Mouse (Mus musculus): ENCODE data around the gene Tmem246.
"Not testable (repeated sequence)": the region's sequence is repeated elsewhere in the genome, so short reads cannot be mapped to it uniquely, and the experiment has no call there.

Tmem246 gene

DNA sequence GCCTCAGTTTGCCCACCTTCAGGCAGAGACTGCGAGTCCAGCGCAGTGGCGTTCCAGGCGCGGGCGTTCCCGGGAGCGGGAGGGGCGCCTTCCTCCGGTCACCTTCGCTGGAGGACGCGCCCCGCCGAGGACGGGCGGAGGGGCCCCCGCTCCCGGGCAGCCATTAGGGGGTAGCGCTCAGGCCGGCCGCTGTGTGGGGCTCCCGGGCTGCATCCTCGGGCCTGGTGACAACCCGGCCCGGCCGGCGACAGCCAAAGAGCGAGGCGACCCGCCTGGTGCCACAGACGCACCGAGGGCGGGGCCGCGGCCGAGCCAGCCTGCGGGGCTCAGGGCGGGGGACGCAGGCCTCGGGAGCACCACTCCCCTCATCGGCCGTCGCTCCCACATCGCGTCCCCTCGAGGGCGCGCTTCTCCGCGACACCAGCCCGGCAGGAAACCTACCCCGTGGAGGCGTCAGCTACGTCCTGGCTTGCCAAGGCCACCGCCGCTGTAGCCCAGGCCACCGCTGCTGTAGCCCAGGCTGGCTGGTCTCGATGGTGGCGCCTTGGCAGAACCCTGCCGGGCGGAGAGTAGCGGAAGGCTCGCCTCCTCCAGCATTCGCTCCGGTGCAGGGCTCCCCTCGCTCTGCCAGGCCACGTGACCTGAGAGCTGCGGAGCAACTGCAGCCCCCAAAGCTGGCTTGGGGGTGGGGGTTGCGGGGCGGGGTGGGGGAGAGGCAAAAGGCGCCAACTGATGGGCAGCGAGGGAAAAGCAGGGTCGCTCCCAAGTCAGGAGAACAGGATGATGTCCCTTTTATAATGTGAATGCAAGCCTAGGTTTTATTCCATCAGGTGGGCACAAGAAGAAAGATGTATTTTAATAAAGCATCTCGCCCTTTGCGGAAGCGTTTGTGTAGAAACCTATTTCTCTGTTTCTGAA is at the start of gene Tmem246:
Tmem246 (minus strand) TSS at position 694 of the 918 bp plus-strand sequence.
- peak; percentile 59 for DNase-seq (ENCODE audit: low spot score)

DNA sequence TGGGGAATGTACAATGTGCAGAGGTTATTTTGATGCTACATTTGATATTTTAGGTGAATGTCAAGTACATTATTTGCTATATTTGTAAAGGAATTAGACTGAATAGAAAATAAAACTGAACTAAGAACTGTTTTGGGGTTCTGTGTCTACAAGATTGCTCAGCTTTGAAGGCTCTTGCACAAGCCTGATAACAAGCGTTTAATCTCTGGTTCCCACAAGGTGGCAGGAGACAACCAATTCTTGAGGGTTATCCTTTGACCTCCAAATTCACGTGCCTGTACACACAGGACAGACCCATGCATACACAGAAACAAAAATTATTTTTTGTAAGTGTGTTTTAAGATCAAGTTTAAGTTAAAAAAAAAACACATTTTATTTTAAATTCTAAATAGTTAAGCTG is 42.2 kb upstream of the Tmem246 start:
- DNase-seq (ENCODE audit: low spot score), result no peak

DNA sequence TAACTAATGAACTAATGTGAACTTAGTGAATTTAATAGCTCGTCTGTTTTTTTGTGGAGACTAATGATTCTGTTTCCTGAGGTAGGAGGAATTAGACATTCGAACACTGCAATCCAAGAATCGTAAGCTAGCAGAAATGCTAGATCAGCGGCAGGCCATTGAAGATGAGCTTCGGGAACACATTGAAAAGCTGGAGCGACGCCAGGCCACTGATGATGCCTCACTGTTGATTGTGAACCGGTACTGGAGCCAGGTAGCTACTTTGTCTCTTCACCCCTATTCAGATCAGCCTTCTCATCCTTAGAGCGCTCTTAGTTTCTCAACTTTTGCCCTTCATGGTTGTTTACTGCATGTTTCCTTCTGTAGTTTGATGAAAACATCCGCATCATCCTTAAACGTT is 40.1 kb upstream of the Tmem246 start:
- no peak for DNase-seq (ENCODE audit: low spot score)

DNA sequence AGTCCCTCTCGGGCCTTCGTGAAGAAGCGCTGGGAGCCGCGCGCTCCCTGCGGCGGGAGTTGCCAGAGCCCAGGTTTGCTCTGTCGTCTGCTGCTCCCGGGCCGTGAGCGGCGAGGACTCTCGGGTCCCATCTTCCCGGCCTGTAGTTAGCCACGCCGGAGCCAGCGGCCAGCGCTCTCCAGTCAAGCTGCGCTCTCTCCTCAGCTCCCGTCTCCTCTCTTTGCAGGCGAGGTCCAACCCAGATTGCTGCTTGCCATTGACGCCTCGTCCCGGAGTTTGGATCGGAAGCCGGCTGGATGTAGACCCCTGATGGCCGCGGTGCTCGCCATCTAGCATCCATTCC is 34.4 kb upstream of the Tmem246 start:
- DNase-seq (ENCODE audit: low spot score), result no peak

DNA sequence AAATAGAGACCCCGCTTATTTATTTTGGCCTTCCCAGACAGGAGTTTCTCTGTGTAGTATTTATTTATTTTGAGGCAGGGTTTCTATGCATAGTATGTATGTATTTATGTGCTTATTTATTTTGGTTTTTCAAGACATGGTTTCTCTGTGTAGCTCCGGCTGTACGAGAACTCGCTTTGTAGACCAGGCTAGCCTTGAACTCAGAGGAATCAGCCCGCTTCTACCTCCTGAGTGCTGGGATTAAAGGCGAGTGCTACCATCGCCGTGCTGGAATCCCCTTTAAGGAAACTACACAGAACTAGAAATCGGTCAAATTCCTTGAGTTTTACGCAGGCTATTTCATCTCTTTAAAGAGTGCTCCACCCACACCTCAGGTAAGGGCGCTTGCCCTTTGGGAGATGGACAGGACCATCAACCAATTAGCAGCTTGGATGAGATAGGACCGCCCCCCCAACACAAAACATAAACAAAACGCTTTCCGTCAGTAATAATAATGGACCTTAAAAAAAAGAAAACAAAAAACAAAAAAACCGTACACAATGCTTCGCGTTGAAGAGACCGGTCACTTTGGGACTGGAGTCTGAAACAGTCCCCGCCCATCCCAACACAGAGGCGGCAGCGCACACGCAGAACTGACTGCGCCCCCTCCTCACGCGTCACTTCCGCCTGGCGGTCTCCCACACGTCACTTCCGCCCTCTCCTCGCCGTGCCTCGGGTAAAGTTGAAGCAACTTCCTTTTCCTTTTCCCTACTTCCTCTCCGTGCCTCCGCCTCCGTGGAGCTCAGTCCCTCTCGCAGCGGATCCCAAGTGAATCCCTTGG is 33.9 kb upstream of the Tmem246 start, which contains the start of gene Rnf20:
Rnf20 (plus strand) TSS at position 688 of the 820 bp plus-strand sequence.
- peak; percentile 93 for DNase-seq (ENCODE audit: low spot score)

DNA sequence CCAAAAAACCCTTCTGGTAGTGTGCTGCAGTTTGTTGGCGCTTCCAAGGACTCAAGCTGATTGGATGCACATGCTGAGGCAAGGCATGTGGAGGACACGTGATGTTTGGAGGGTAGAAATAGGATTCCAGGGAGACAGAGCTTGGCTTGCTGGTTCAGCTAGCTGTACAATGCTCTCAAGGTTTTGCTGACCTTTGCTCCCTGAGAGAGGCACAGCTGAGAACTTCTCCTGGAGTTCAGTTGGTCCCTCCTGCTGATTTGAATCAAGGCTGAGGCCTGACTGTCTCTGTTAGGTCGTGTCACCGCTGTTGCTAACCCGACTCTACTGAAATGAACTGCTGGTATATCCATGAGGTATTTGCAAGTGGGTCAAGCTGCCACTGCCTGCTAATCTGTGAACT is 31.3 kb upstream of the Tmem246 start:
- DNase-seq (ENCODE audit: low spot score), result no peak

DNA sequence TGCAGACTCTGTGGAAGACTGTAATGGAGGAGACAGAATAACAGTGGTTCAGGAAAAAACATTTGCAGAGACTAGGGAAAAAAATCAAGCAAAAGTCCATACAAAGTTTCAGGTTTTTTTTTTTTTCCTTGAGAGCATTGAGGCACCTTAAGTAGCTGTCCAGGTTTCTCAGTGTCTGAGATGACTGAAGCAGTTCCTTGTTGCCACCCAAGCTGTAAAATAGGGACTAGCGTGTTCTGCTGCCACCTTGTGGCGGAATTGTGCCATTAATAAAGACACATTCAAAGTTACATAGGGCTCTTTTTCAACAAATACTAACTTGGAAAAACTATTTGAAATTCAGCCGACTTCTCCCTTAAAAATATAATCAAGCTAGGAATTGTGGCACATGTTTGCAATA is 29.3 kb upstream of the Tmem246 start:
- DNase-seq (ENCODE audit: low spot score), result peak; percentile 58

DNA sequence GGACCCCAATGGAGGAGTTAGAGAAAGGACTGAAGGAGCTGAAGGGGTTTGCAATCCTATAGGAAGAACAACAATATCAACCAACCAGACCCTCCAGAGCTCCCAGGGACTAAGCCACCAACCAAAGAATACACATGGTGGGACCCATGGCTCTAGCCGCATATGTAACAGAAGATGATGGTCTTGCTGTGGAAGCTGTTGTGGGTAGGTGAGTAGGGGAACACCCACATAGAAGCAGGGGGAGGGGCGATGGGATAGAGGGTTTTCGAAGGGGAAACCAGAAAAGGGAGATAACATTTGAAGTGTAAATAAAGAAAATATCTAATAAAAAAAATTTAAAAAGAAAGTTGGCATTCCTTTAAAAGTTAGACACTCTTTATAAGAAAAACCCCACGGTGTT is 27.3 kb upstream of the Tmem246 start:
- not testable (repeated sequence) for DNase-seq (ENCODE audit: low spot score)

DNA sequence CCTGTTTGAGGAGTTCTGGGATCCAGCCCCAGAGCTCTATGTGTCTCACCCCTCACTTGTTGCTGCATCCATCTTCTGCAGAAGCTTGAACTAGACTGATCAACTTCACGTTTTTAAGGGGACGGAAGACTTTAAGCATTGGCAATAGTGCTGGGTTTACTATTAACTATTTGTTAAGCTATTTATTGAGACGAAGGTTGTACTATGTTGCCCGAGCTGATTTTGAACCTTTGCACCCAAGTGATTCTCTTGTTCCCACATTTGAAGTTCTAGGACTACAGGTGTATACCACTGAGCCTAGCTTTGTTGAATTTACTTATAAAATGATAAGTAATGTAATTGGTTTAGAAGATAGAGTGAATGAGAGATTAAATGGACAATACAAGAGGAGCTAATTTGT is 26.2 kb upstream of the Tmem246 start:
- no peak for DNase-seq (ENCODE audit: low spot score)

DNA sequence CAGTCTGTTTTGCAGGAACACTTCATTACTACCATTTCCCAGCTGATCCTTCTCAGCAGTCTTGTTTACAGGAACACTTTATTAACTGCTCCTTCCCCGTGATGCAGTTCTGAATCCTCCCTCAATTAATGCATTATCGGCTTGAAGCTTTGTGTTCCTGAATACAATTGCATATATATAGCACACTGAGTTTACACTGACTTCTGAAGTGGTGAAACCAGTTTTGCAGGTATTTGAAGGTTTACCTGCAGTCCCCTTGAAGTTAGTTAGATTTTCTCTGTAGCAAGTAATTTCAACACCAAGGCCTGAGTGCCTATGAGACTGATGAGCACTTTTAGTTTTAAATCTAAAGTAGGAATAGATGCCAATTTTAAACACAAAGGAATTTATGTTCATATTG is 24.6 kb upstream of the Tmem246 start:
- DNase-seq (ENCODE audit: low spot score), result no peak

DNA sequence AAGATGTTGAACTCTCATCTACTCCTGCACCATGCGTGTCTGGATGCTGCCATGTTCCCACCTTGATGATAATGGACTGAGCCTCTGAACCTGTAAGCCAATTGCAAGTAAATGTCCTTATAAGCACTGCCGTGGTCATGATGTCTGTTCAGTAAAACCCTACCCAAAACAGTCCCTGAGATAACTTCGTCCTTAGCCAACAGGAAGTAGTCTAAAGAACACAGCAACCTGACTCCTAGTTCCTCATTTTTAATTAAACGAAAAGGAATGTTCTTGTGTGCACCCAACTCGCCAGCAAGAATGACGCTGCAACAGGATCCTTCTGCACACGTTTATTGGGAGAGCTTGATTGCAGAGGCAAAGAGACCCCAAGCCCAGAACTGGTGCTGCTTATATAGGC is 22.2 kb upstream of the Tmem246 start:
- not testable (repeated sequence) for DNase-seq (ENCODE audit: low spot score)

DNA sequence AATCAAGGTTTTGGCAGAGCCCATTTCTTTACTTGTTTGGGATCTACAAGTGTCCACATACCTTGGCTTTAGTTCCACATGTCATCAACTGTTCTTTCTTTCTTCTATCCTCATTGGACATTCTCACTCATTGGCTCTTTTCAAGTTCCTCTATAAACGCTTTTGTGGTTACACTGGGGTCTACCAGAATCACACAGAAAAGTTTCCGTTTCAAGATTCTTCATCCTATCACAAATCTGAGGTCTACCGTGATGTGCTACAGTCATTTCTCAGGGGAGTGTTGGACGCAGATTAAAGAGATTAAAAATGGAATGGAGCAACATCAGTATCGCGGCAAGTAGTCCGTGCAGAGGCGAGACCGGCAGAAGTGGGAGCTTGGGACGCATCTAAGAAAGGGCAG is 19.2 kb upstream of the Tmem246 start:
- DNase-seq (ENCODE audit: low spot score), result no peak

DNA sequence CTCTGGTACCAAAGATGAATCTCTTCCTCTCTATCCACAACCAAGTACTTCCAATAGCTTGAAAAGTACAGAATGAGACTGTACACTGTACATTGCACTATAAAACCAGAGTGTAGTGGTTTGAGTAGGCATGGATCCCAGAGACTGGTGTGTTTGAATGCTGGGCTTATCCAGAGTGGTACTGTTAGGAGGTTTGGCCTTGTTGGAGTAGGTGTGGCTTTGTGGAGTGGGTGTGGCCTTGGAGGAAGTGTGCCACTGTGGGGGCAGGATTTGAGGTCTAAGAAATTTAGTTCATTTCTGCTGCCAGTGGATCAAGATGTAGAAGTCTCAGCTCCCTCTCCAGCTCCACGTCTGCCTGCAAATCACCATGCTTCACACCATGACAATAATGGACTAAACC is 7.8 kb upstream of the Tmem246 start:
- DNase-seq (ENCODE audit: low spot score), result no peak

DNA sequence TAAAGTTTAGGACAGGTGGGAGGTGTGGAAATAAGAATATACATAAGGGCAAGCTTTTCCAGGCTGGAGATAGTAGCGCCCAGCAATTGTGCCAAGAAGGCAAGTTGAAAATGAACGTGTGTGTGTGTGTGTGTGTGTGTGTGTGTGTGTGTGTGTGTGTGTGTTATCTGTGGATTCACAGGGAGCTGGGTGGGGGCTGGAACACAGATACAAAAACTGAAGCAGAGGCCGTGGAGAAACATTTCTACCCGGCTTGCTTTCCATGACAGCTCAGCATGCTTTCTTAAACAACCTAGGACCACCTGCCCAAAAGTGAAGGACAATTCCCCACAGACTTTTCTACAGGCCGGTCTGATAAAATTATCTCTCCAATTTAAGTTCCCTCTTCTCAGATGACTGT is 6.9 kb upstream of the Tmem246 start:
- no peak for DNase-seq (ENCODE audit: low spot score)

DNA sequence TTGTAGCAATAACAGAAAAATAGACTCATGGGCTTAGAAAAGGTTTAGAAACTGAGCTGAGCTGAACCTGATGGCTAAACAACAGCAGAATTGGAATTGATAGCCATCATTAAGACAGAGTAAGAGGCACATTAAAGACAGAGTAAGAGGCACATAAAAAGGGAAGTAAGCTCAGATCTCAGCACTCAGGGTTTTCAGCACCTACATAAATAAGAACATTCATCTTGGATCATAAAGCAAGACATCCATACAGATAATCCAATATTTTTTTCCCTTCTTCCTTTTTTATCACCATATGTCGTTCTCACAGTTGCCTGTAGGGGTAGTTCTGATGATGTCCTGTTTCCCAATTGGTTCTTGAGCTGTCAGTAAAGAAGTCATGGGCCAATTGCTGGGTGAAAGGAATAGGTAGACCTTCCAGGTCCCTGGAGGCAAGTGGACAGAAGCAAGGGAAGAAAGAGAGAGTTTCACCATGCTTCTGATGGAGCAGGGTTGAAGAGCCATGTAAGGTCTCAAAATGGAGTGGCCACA is 6.4 kb upstream of the Tmem246 start:
- DNase-seq (ENCODE audit: low spot score), result no peak

DNA sequence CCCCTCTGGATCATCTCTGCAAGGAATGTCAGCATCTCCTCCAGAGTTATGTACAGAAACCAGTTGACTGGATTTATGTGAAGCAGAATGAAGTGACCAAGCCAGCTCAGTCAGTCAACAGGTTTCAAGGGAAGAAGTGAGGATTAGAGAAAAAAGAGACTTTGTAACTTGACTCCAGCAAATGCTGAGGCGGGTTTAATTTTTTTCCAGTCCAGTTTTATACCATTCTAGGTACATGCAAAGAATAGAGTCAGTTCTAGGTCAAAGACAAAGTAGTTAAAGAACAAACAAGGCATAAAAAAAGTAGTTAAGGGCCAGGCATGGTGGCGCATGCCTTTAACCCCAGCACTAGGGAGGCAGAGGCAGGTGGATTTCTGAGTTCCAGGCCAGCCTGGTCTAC is 5.5 kb upstream of the Tmem246 start:
- no peak for DNase-seq (ENCODE audit: low spot score)

DNA sequence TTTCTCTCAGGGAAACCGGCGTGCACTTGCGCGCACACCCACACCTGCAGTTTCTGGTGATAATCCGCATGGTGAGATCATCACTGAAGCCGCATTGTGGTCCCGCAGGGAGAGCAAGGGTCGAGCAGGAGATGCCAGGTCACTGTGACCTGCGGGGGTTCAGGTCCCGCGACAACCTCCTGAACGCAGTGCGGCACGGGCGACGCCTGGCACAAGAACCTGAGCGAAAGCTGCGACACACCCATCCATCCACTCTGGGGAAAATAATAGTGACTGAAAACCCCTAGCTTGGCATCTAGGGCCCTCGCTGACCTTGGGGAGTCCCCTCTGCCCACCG is 862 bp downstream of the Tmem246 start:
- DNase-seq (ENCODE audit: low spot score), result no peak

DNA sequence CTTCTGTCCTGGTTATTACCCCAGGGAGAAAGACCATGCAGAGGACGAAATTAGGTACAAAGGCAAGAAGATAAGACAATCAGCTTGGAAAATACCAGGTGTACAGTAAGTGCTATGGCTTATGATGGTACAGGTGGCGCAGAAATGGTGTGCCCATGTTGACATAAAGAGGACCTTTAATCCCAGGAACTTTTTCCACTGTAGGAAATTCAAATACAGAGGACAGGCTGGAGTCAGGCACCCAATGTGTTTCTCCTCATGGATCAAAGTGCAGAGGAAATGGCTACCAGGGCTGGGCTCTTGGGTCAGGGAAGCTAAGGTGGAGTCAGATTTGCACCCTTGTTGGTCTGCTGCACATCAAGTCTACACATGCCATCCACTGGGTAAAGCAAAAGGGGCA is 7.5 kb downstream of the Tmem246 start:
- no peak for DNase-seq (ENCODE audit: low spot score)

DNA sequence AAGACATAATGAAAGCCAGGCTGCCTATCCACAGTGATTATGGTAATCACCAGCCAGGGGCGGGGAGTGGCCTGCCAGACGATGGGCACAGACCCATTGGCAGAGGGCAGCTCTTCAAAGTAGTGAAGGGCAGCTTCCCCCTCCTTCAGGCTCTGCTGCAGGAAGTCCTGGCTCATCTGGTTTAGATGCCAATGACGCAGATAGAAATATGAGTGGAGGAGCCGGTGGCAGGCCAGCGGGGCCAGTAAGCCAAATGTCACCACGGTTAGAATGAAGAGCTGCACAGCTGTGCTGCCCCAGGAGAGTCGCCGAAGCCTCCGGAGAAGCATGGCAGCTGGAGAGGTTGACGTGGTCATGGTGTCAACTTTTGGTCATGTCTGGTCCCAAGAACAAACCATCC is 10.9 kb downstream of the Tmem246 start:
- no peak for DNase-seq (ENCODE audit: low spot score)

DNA sequence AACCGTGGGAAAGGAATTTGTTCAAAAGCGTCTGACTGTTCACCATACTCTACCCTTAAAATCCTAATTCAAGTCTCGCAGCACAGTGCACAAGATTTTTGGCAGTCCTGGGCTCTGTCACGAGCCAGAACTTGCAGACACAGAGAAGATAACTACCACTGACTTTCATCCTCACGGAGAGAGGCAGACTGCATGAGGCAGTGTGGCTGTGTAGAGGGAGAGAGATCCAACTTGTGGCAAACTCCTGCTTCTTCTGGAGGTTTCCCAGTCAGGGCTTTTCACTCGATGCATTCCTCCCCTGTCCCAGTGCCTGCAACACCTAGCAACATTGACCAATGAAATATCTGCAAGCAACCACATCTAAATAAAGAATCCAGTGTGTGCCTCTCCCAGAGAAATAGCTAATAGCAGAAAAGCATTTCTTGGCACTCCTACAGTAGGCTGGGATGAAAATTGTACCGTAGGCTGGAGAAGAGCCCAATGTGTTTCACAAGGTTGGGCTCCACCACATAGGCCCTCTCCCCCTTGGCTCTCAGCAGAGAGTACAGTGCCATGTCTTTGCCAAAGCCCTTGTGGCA is 12.1 kb downstream of the Tmem246 start:
- DNase-seq (ENCODE audit: low spot score), result no peak

DNA sequence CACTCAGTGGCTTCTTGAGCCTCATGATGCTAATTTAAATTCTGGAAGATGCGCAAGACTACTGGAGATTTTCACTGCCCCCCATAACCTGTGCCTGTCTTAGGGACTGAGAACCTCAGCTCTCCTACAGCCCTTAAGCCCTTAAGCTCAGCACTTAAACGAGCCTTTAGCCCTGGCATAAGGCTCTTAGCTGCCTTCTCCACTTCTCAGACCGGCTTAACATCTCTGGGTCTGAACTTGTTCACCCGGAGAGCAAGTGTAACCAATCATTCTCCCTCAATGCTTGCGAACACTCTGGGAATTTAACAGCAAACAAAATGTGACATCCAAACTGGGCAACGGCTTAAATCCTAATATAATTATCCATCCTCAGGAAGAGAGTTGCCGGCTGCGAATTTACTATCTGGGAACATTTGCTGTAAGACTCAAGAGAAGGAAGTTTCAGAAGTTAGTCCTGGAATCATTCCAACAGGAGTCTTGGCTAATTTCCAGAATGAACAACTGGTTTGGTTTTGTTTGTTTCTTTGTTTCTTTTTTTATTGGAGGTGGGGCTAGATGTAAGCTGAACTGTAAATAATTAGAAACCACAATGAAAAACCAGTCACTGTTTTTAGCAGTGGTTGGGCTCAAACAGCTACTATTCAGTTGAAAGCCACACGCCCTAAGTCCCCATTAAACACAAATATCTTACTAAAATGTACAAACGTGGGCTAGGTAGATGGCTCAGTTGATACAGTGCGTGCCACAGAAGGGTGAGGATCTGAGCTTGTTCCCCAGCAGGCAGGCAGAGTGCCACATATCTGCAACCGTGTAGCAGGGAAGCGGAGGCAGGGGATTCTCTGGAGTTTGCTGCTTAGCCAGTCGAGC is 13.5 kb downstream of the Tmem246 start:
- no peak for DNase-seq (ENCODE audit: low spot score)

DNA sequence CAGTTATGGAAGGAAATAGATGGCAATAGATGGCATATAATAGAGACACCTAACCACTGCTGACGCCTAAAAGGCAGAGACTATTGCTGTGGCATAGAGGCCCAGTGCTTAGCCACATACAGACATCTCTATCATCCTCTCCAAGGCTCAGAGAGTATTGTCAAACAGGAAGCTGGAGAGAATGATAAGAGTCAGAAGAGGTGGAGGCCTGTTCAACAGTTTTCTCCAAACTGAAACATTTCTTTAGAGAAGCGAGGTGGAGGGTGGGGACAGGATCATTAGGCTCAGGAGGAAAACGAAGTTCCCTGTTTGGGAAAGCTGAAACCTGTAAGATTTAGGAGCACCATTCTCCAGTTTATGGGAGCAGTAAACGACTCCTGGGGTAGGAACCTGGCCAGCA is 16.4 kb downstream of the Tmem246 start:
- DNase-seq (ENCODE audit: low spot score), result no peak
